Mouse (Mus musculus) kidney, adult 2 months (tissue): ENCODE measurements around the gene Tnp1.

Experiments used
- CTCF ChIP-seq: fragments of 200-500 bp; conservative IDR thresholded peaks from 2 replicates; pipeline ENCODE4 v1.5.1; 2011; ENCODE audit warnings: low read depth, mild to moderate bottlenecking, control low read depth, low read length, moderate library complexity, mixed read lengths; ENCODE audit not compliant: insufficient read depth, insufficient read length
- POLR2A ChIP-seq: fragments of 200-500 bp; IDR thresholded peaks from one replicate; pipeline ENCODE4 v1.6.1; 2011; ENCODE audit warnings: low read depth, low read length, control low read depth

GRCm38 (mm10) chr1:73032491-73032890 is 16.8 kb upstream of the Tnp1 start:
- TF ChIP-seq POLR2A = no peak
- TF ChIP-seq CTCF = no peak
